Mouse (Mus musculus) heart, embryonic 10.5 days (tissue): ENCODE measurements around the gene Ggct. TPM values are rescaled to one million over a fixed set of nuclear protein-coding genes. Genes with fewer than 3 reads are reported as not detected.

ENCODE experiments used
- DNase-seq: peaks from one replicate; pipeline ENCODE4 v3.0.0-alpha.2; 2017; ENCODE audit warnings: low spot score
- H3K27ac ChIP-seq: fragments of 300-500 bp; sonication (generic); 2 replicates; pipeline ENCODE4 v1.5.1; 2016; ENCODE audit warnings: mild to moderate bottlenecking
- H3K27me3 ChIP-seq: fragments of 300-500 bp; sonication (generic); 2 replicates; pipeline ENCODE4 v1.6.1; 2016; ENCODE audit warnings: mild to moderate bottlenecking; ENCODE audit not compliant: poor library complexity, insufficient read depth, severe bottlenecking
- H3K36me3 ChIP-seq: fragments of 300-500 bp; sonication (generic); 2 replicates; pipeline ENCODE4 v1.6.1; 2016; ENCODE audit warnings: mild to moderate bottlenecking, moderate library complexity
- H3K4me1 ChIP-seq: fragments of 300-500 bp; sonication (generic); 2 replicates; pipeline ENCODE4 v1.6.1; 2016; ENCODE audit warnings: mild to moderate bottlenecking
- H3K4me3 ChIP-seq: fragments of 300-500 bp; sonication (generic); 2 replicates; pipeline ENCODE4 v1.5.1; 2016; ENCODE audit warnings: mild to moderate bottlenecking, moderate library complexity
- H3K9me3 ChIP-seq: fragments of 300-500 bp; sonication (generic); 2 replicates; pipeline ENCODE4 v1.6.1; 2016; ENCODE audit warnings: mild to moderate bottlenecking, moderate library complexity
- WGBS: fragments of 180-500 bp; shearing (Covaris S2); methylation state at CpG from one replicate; pipeline ENCODE4 v1.1.7; 2016; 5-methylcytosine and 5-hydroxymethylcytosine counted together
- polyA plus RNA-seq: library from polyadenylated mRNA; unstranded; fragments of >200 nt; fragmentation: Nextera tagmentation; extraction: Ambion mirVana; gene quantifications from 2 replicates; pipeline ENCODE4 v1.2.1, GENCODE M21; 2016

The Ggct gene
- polyA plus RNA-seq, result 8.1 and 8.3 TPM in 2 replicates

- peak; percentile 99 for DNase-seq
- H3K36me3 ChIP-seq, result no peaks in the 10 kb centered on the region
- H3K27me3 ChIP-seq, result peaks cover 5% of the 10 kb centered on the region; the same call in 1 of the 2 replicates
- peak within 1 kb of the TSS; percentile 71 for H3K4me3 ChIP-seq
- H3K4me1 ChIP-seq, result peaks cover 14% of the 10 kb centered on the region
- H3K9me3 ChIP-seq, result no peaks in the 10 kb centered on the region
- peak within 1 kb of the TSS; percentile 83 for H3K27ac ChIP-seq
- WGBS, result under 1% methylated on average over 41 of the region's 41 CpGs
These were observed at the start of gene Ggct for GRCm38 (mm10) chr6:54992734-54993260. Ggct (minus strand) TSS chr6:54992950.

- peaks cover 25% of the 10 kb centered on the region; the same call in 1 of the 2 replicates for H3K4me1 ChIP-seq
- no peaks in the 10 kb centered on the region for H3K27me3 ChIP-seq
- 0 out of 2 replicates have a peak overlapping the region, but pooled peaks have one; percentile 12 for H3K4me3 ChIP-seq
- H3K36me3 ChIP-seq, result 0 out of 2 replicates have a peak, but pooled peaks cover 2% of the 10 kb centered on the region
- no peaks in the 10 kb centered on the region for H3K9me3 ChIP-seq
- peak overlapping the region; percentile 64 for H3K27ac ChIP-seq
- DNase-seq, result no peak
- 57% methylated on average over 1 of the region's 1 CpGs for WGBS
These were observed 47.3 kb upstream of the Ggct start for GRCm38 (mm10) chr6:55040031-55040430.

- H3K4me3 ChIP-seq, result peak overlapping the region; percentile 100
- no peaks in the 10 kb centered on the region for H3K27me3 ChIP-seq
- peaks cover 23% of the 10 kb centered on the region; the same call in 1 of the 2 replicates for H3K4me1 ChIP-seq
- no peaks in the 10 kb centered on the region for H3K9me3 ChIP-seq
- peak overlapping the region; percentile 99; the same call in 1 of the 2 replicates for H3K27ac ChIP-seq
- no peak for DNase-seq
- WGBS, result 48% methylated on average over 6 of the region's 6 CpGs
- H3K36me3 ChIP-seq, result 0 out of 2 replicates have a peak, but pooled peaks cover 2% of the 10 kb centered on the region
These were observed 46.7 kb upstream of the Ggct start for GRCm38 (mm10) chr6:55039446-55039783.

GRCm38 (mm10) chr6:55038671-55039445 lies 46.1 kb upstream of the Ggct start:
- 3% methylated on average over 12 of the region's 12 CpGs for WGBS
- Histone ChIP-seq H3K27me3 (no peaks in the 10 kb centered on the region), H3K4me1 (peaks cover 19% of the 10 kb centered on the region; the same call in 1 of the 2 replicates), H3K36me3 (0 out of 2 replicates have a peak, but pooled peaks cover 2% of the 10 kb centered on the region), H3K4me3 (peak overlapping the region; percentile 100), H3K9me3 (no peaks in the 10 kb centered on the region), H3K27ac (peak overlapping the region; percentile 99)
- DNase-seq, result no peak

- no peaks in the 10 kb centered on the region for H3K9me3 ChIP-seq
- peaks cover 13% of the 10 kb centered on the region; the same call in 1 of the 2 replicates for H3K4me1 ChIP-seq
- no peaks in the 10 kb centered on the region for H3K27me3 ChIP-seq
- 0 out of 2 replicates have a peak, but pooled peaks cover 2% of the 10 kb centered on the region for H3K36me3 ChIP-seq
- peak within 1 kb of the TSS; percentile 100 for H3K4me3 ChIP-seq
- under 1% methylated on average over 87 of the region's 87 CpGs for WGBS
- H3K27ac ChIP-seq, result peak within 1 kb of the TSS; percentile 99
- DNase-seq, result peak; percentile 90
These were observed 45.3 kb upstream of the Ggct start, which contains the start of gene Gars for GRCm38 (mm10) chr6:55037799-55038670. Gars (plus strand) TSS chr6:55038007.

- DNase-seq, result no peak
- Histone ChIP-seq H3K4me1 (peaks cover 8% of the 10 kb centered on the region; the same call in 1 of the 2 replicates), H3K27ac (no peak overlapping the region), H3K36me3 (0 out of 2 replicates have a peak, but pooled peaks cover 2% of the 10 kb centered on the region), H3K9me3 (no peaks in the 10 kb centered on the region), H3K4me3 (no peak overlapping the region), H3K27me3 (no peaks in the 10 kb centered on the region)
- WGBS, result 84% methylated on average over 4 of the region's 4 CpGs
These were observed 44.0 kb upstream of the Ggct start for GRCm38 (mm10) chr6:55036731-55037130.

- Histone ChIP-seq H3K27me3 (no peaks in the 10 kb centered on the region), H3K4me1 (no peaks in the 10 kb centered on the region), H3K36me3 (no peaks in the 10 kb centered on the region), H3K9me3 (no peaks in the 10 kb centered on the region), H3K4me3 (no peak overlapping the region), H3K27ac (no peak overlapping the region)
- DNase-seq, result no peak
- 91% methylated on average over 2 of the region's 2 CpGs for WGBS
These were observed 34.9 kb upstream of the Ggct start for GRCm38 (mm10) chr6:55027642-55028041.

GRCm38 (mm10) chr6:55021806-55022205 lies 29.1 kb upstream of the Ggct start:
- no peak for DNase-seq
- H3K4me3 ChIP-seq, result no peak overlapping the region
- H3K36me3 ChIP-seq, result no peaks in the 10 kb centered on the region
- peaks cover 7% of the 10 kb centered on the region for H3K4me1 ChIP-seq
- 0 out of 2 replicates have a peak, but pooled peaks cover 4% of the 10 kb centered on the region for H3K27me3 ChIP-seq
- no peak overlapping the region for H3K27ac ChIP-seq
- H3K9me3 ChIP-seq, result no peaks in the 10 kb centered on the region
- WGBS, result 86% methylated on average over 7 of the region's 7 CpGs

GRCm38 (mm10) chr6:55018417-55018816 lies 25.7 kb upstream of the Ggct start:
- Histone ChIP-seq H3K27ac (no peak overlapping the region), H3K9me3 (no peaks in the 10 kb centered on the region), H3K27me3 (0 out of 2 replicates have a peak, but pooled peaks cover 4% of the 10 kb centered on the region), H3K4me3 (no peak overlapping the region), H3K4me1 (peaks cover 13% of the 10 kb centered on the region), H3K36me3 (no peaks in the 10 kb centered on the region)
- 66% methylated on average over 2 of the region's 2 CpGs for WGBS
- no peak for DNase-seq

- peak; percentile 85 for DNase-seq
- Histone ChIP-seq H3K27ac (no peak overlapping the region), H3K36me3 (no peaks in the 10 kb centered on the region), H3K9me3 (no peaks in the 10 kb centered on the region), H3K4me1 (peaks cover 13% of the 10 kb centered on the region), H3K27me3 (0 out of 2 replicates have a peak, but pooled peaks cover 4% of the 10 kb centered on the region), H3K4me3 (0 out of 2 replicates have a peak overlapping the region, but pooled peaks have one; percentile 3)
- WGBS, result 23% methylated on average over 15 of the region's 15 CpGs
These were observed 24.2 kb upstream of the Ggct start for GRCm38 (mm10) chr6:55016710-55017583.

GRCm38 (mm10) chr6:55016236-55016635 lies 23.5 kb upstream of the Ggct start:
- Histone ChIP-seq H3K4me1 (peaks cover 13% of the 10 kb centered on the region), H3K36me3 (no peaks in the 10 kb centered on the region), H3K4me3 (no peak overlapping the region), H3K27me3 (0 out of 2 replicates have a peak, but pooled peaks cover 4% of the 10 kb centered on the region), H3K27ac (no peak overlapping the region), H3K9me3 (no peaks in the 10 kb centered on the region)
- WGBS, result 20% methylated on average over 5 of the region's 5 CpGs
- no peak for DNase-seq
